In genomic region chr6:24373161-24373560, GRCm38 (mm10) we compare ENCODE assay signal across 21 mouse cellular contexts.
"Had no signal": no experiment of that assay in that cellular context is flagged by ENCODE, and none has a peak within 500 bp of the region (broad histone marks: within the 10 kb centered on the region; RNA-seq: fewer than 3 reads in every experiment).

No protein-coding gene starts in this region.

- ATAC-seq: liver, embryonic 12.5 days; midbrain, embryonic 15.5 days had no signal

- H3K27me3 ChIP-seq: limb, embryonic 13.5 days; liver, embryonic 12.5 days; liver, embryonic 15.5 days; lung, embryonic 15.5 days; midbrain, embryonic 15.5 days; neural tube, embryonic 12.5 days; neural tube, embryonic 15.5 days; stomach, embryonic 15.5 days had no signal

- H3K9me3 ChIP-seq: limb, embryonic 10.5 days; limb, embryonic 13.5 days; liver, embryonic 12.5 days; liver, embryonic 15.5 days; lung, embryonic 15.5 days; midbrain, embryonic 12.5 days; midbrain, embryonic 15.5 days; neural tube, embryonic 12.5 days; neural tube, embryonic 15.5 days; stomach, embryonic 15.5 days had no signal

- H3K4me3 ChIP-seq: limb, embryonic 10.5 days; limb, embryonic 13.5 days; liver, embryonic 12.5 days; liver, embryonic 15.5 days; lung, embryonic 15.5 days; midbrain, embryonic 12.5 days; midbrain, embryonic 15.5 days; neural tube, embryonic 12.5 days; neural tube, embryonic 15.5 days; stomach, embryonic 15.5 days had no signal

- H3K27ac ChIP-seq: kidney, postnatal 0 days; limb, embryonic 10.5 days; limb, embryonic 13.5 days; liver, embryonic 12.5 days; liver, embryonic 15.5 days; lung, embryonic 15.5 days; macrophage; midbrain, embryonic 12.5 days; midbrain, embryonic 15.5 days; neural tube, embryonic 12.5 days; neural tube, embryonic 15.5 days; stomach, embryonic 15.5 days had no signal

- H3K9ac ChIP-seq: limb, embryonic 13.5 days; liver, embryonic 12.5 days; liver, embryonic 15.5 days; lung, embryonic 15.5 days; midbrain, embryonic 12.5 days; midbrain, embryonic 15.5 days; neural tube, embryonic 12.5 days; neural tube, embryonic 15.5 days; stomach, embryonic 15.5 days had no signal

- H3K36me3 ChIP-seq: limb, embryonic 10.5 days; limb, embryonic 13.5 days; liver, embryonic 12.5 days; liver, embryonic 15.5 days; lung, embryonic 15.5 days; midbrain, embryonic 12.5 days; midbrain, embryonic 15.5 days; neural tube, embryonic 12.5 days; neural tube, embryonic 15.5 days; stomach, embryonic 15.5 days had no signal

- DNase-seq: kidney, adult 2 months; kidney, postnatal 25 days; liver; lung, adult 18-20 months; lung, postnatal 14 days; right cerebral cortex, adult 18-20 months; right cerebral cortex, postnatal 14 days; spleen, adult 18-20 months; thymus, postnatal 25 days had no signal

- H3K4me1 ChIP-seq: limb, embryonic 10.5 days; limb, embryonic 13.5 days; liver, embryonic 12.5 days; liver, embryonic 15.5 days; lung, embryonic 15.5 days; midbrain, embryonic 12.5 days; midbrain, embryonic 15.5 days; neural tube, embryonic 12.5 days; neural tube, embryonic 15.5 days; stomach, embryonic 15.5 days had no signal

- H3K4me2 ChIP-seq: limb, embryonic 13.5 days; liver, embryonic 12.5 days; liver, embryonic 15.5 days; lung, embryonic 15.5 days; midbrain, embryonic 12.5 days; midbrain, embryonic 15.5 days; neural tube, embryonic 12.5 days; neural tube, embryonic 15.5 days; stomach, embryonic 15.5 days had no signal
